Mouse (Mus musculus) urinary bladder, postnatal 36 days (tissue): ENCODE results near the gene Naa80.

Source experiments
- DNase-seq, 2 experiments: peaks; one replicate each; pipeline ENCODE4 v3.0.0; 2022; ENCODE audit warnings: low spot score in 2 of 2, mixed read lengths in 1 of 2

The Naa80 gene

GRCm38 (mm10) chr9:107618778-107619545 lies 40.3 kb downstream of the Naa80 start:
- DNase-seq = no peak

GRCm38 (mm10) chr9:107619546-107619879 lies 40.8 kb downstream of the Naa80 start:
- DNase-seq = no peak

GRCm38 (mm10) chr9:107620954-107621353 lies 42.3 kb downstream of the Naa80 start:
- no peak for DNase-seq

GRCm38 (mm10) chr9:107624539-107624938 lies 45.9 kb downstream of the Naa80 start:
- peak in 1 of 2 experiments; percentile 48 for DNase-seq

GRCm38 (mm10) chr9:107624951-107625350 lies 46.3 kb downstream of the Naa80 start:
- DNase-seq = no peak

GRCm38 (mm10) chr9:107625351-107626128 lies 46.9 kb downstream of the Naa80 start:
- DNase-seq = no peak

GRCm38 (mm10) chr9:107626158-107626843 lies 47.6 kb downstream of the Naa80 start:
- no peak for DNase-seq

GRCm38 (mm10) chr9:107626844-107627277 lies 48.2 kb downstream of the Naa80 start:
- peak; percentile 57 to 75 for DNase-seq

- DNase-seq = no peak
These were observed 48.9 kb downstream of the Naa80 start for GRCm38 (mm10) chr9:107627387-107628255.

- DNase-seq = peak in 1 of 2 experiments; percentile 31
These were observed 50.2 kb downstream of the Naa80 start for GRCm38 (mm10) chr9:107628721-107629410.

- no peak for DNase-seq
These were observed 50.7 kb downstream of the Naa80 start for GRCm38 (mm10) chr9:107629411-107629730.

GRCm38 (mm10) chr9:107629901-107630425 lies 51.3 kb downstream of the Naa80 start:
- DNase-seq = no peak

GRCm38 (mm10) chr9:107630576-107630975 lies 51.9 kb downstream of the Naa80 start:
- no peak for DNase-seq

- no peak for DNase-seq
These were observed 52.7 kb downstream of the Naa80 start for GRCm38 (mm10) chr9:107631311-107631826.

GRCm38 (mm10) chr9:107631861-107632260 lies 53.2 kb downstream of the Naa80 start:
- DNase-seq = no peak

- DNase-seq = peak in 1 of 2 experiments; percentile 47
These were observed 53.8 kb downstream of the Naa80 start for GRCm38 (mm10) chr9:107632478-107632877.

GRCm38 (mm10) chr9:107633091-107633660 lies 54.5 kb downstream of the Naa80 start:
- peak; percentile 71 to 83 for DNase-seq
